Mouse (Mus musculus) forebrain, postnatal 0 days (tissue): Measurements from ENCODE around the gene Fxyd7. TPM values are rescaled to one million over a fixed set of nuclear protein-coding genes. Genes with fewer than 3 reads are reported as not detected.

ENCODE experiments used
- ATAC-seq: fragments of 200-750 bp; cut with Nextera tagmentation; 2 replicates; pipeline ENCODE4 v1.8.0; 2017; ENCODE audit warnings: mild to moderate bottlenecking, moderate library complexity
- DNase-seq: peaks from one replicate; pipeline ENCODE4 v3.0.0-alpha.2; 2015
- H3K27ac ChIP-seq: fragments of 300-500 bp; sonication (generic); 2 replicates; pipeline ENCODE4 v1.5.1; 2014; ENCODE audit warnings: low read depth, mild to moderate bottlenecking, antibody characterized with exemption, low read length, moderate library complexity, mixed read lengths
- H3K27me3 ChIP-seq: fragments of 300-500 bp; sonication (generic); 2 replicates; pipeline ENCODE4 v1.6.1; 2014; ENCODE audit warnings: mild to moderate bottlenecking, low read length, mixed read lengths; ENCODE audit not compliant: insufficient read depth
- H3K36me3 ChIP-seq: fragments of 300-500 bp; sonication (generic); 2 replicates; pipeline ENCODE4 v1.6.1; 2014; ENCODE audit warnings: mild to moderate bottlenecking, moderate library complexity; ENCODE audit not compliant: insufficient read depth
- H3K4me1 ChIP-seq: fragments of 300-500 bp; sonication (generic); 2 replicates; pipeline ENCODE4 v1.6.1; 2014; ENCODE audit warnings: antibody characterized with exemption; ENCODE audit not compliant: insufficient read depth
- H3K4me2 ChIP-seq: fragments of 300-500 bp; sonication (generic); 2 replicates; pipeline ENCODE4 v1.6.1; 2014; ENCODE audit warnings: low read depth, mild to moderate bottlenecking, moderate library complexity
- H3K4me3 ChIP-seq: fragments of 300-500 bp; sonication (generic); 2 replicates; pipeline ENCODE4 v1.5.1; 2014; ENCODE audit warnings: low read depth, low read length, mixed read lengths
- H3K9ac ChIP-seq: fragments of 300-500 bp; sonication (generic); 2 replicates; pipeline ENCODE4 v1.6.1; 2014; ENCODE audit warnings: mild to moderate bottlenecking
- H3K9me3 ChIP-seq: fragments of 300-500 bp; sonication (generic); 2 replicates; pipeline ENCODE4 v1.6.1; 2016; ENCODE audit warnings: low read length
- CTCF ChIP-seq: sonication (generic); IDR thresholded peaks from 2 replicates; pipeline ENCODE4 v1.5.1; 2016; ENCODE audit warnings: antibody characterized with exemption, control low read depth, low read depth
- whole genome bisulfite sequencing: fragments of 180-500 bp; shearing (Covaris S2); extraction: QIAGEN DNeasy Blood & Tissue Kit; methylation state at CpG from one replicate; pipeline ENCODE4 v1.1.7; 2014; 5-methylcytosine and 5-hydroxymethylcytosine counted together
- polyA plus RNA-seq: library from polyadenylated mRNA; unstranded; fragments of >200 nt; fragmentation: Nextera tagmentation; extraction: Ambion mirVana; gene quantifications from 2 replicates; pipeline ENCODE4 v1.2.1, GENCODE M21; 2015
- total RNA-seq: library from RNA; depleted of rRNA; stranded (reverse); fragments of >200 nt; gene quantifications from 2 replicates; pipeline ENCODE4 v1.2.3, GENCODE M21; 2014

Fxyd7 gene
- total and polyA plus RNA-seq, 2 experiments from 2014 or later: 92.0 to 231 TPM

GRCm38 (mm10) chr7:31034789-31035188, 16.5 kb downstream of the Fxyd7 start:
- no peaks in the 10 kb centered on the region for H3K27me3 ChIP-seq
- ATAC-seq: no peak
- no peaks in the 10 kb centered on the region for H3K36me3 ChIP-seq
- no peaks in the 10 kb centered on the region for H3K4me1 ChIP-seq
- H3K27ac ChIP-seq: no peak overlapping the region
- H3K9ac ChIP-seq: no peak overlapping the region
- H3K4me3 ChIP-seq: no peak overlapping the region
- DNase-seq: no peak
- H3K4me2 ChIP-seq: no peak overlapping the region
- no peak for TF ChIP-seq CTCF
- no peaks in the 10 kb centered on the region for H3K9me3 ChIP-seq
- WGBS: 69% methylated on average over 11 of the region's 11 CpGs

GRCm38 (mm10) chr7:31033409-31034165, 17.7 kb downstream of the Fxyd7 start:
- ATAC-seq (no peak), DNase-seq (no peak)
- Histone ChIP-seq H3K4me2 (no peak overlapping the region), H3K36me3 (no peaks in the 10 kb centered on the region), H3K27me3 (no peaks in the 10 kb centered on the region), H3K4me3 (no peak overlapping the region), H3K4me1 (no peaks in the 10 kb centered on the region), H3K27ac (no peak overlapping the region), H3K9ac (no peak overlapping the region), H3K9me3 (no peaks in the 10 kb centered on the region)
- WGBS: 75% methylated on average over 9 of the region's 9 CpGs
- TF ChIP-seq CTCF: no peak

- Histone ChIP-seq H3K27ac (no peak overlapping the region), H3K9ac (no peak overlapping the region), H3K4me2 (no peak overlapping the region), H3K36me3 (no peaks in the 10 kb centered on the region), H3K4me1 (no peaks in the 10 kb centered on the region), H3K4me3 (no peak overlapping the region), H3K27me3 (no peaks in the 10 kb centered on the region), H3K9me3 (no peaks in the 10 kb centered on the region)
- 81% methylated on average over 7 of the region's 7 CpGs for WGBS
- no peak for TF ChIP-seq CTCF
- DNase-seq (no peak), ATAC-seq (no peak)
Observed at GRCm38 (mm10) chr7:31031731-31032130, 19.5 kb downstream of the Fxyd7 start.

- no peaks in the 10 kb centered on the region for H3K27me3 ChIP-seq
- H3K36me3 ChIP-seq: no peaks in the 10 kb centered on the region
- no peak overlapping the region for H3K27ac ChIP-seq
- no peak for ATAC-seq
- no peaks in the 10 kb centered on the region for H3K4me1 ChIP-seq
- WGBS: 76% methylated on average over 2 of the region's 2 CpGs
- no peak overlapping the region for H3K9ac ChIP-seq
- no peak overlapping the region for H3K4me2 ChIP-seq
- H3K9me3 ChIP-seq: no peaks in the 10 kb centered on the region
- DNase-seq: no peak
- H3K4me3 ChIP-seq: no peak overlapping the region
- no peak for TF ChIP-seq CTCF
Observed at GRCm38 (mm10) chr7:31030717-31031116, 20.6 kb downstream of the Fxyd7 start.

GRCm38 (mm10) chr7:31028609-31029008, 22.7 kb downstream of the Fxyd7 start:
- ATAC-seq (no peak), DNase-seq (no peak)
- Histone ChIP-seq H3K27me3 (no peaks in the 10 kb centered on the region), H3K27ac (no peak overlapping the region), H3K4me2 (no peak overlapping the region), H3K36me3 (no peaks in the 10 kb centered on the region), H3K9ac (no peak overlapping the region), H3K9me3 (no peaks in the 10 kb centered on the region), H3K4me3 (no peak overlapping the region), H3K4me1 (no peaks in the 10 kb centered on the region)
- TF ChIP-seq CTCF: no peak
- 71% methylated on average over 8 of the region's 8 CpGs for WGBS

- ATAC-seq: peak; percentile 59; the same call in 1 of the 2 replicates
Observed at GRCm38 (mm10) chr7:31017104-31017901, 34.0 kb downstream of the Fxyd7 start.

GRCm38 (mm10) chr7:31012971-31013370, 38.3 kb downstream of the Fxyd7 start:
- no peak for TF ChIP-seq CTCF
- Histone ChIP-seq H3K4me2 (no peak overlapping the region), H3K27me3 (no peaks in the 10 kb centered on the region), H3K4me3 (no peak overlapping the region), H3K9me3 (no peaks in the 10 kb centered on the region), H3K9ac (no peak overlapping the region), H3K27ac (no peak overlapping the region), H3K36me3 (no peaks in the 10 kb centered on the region), H3K4me1 (no peaks in the 10 kb centered on the region)
- 73% methylated on average over 5 of the region's 5 CpGs for WGBS
- ATAC-seq (no peak), DNase-seq (no peak)

More at GRCm38 (mm10) chr7:31017104-31017901, 34.0 kb downstream of the Fxyd7 start:
- Histone ChIP-seq H3K9me3 (no peaks in the 10 kb centered on the region), H3K4me2 (no peak overlapping the region), H3K27me3 (no peaks in the 10 kb centered on the region), H3K36me3 (no peaks in the 10 kb centered on the region), H3K27ac (no peak overlapping the region), H3K4me3 (no peak overlapping the region), H3K4me1 (no peaks in the 10 kb centered on the region), H3K9ac (no peak overlapping the region)
- peak; percentile 50 for DNase-seq
- no peak for TF ChIP-seq CTCF
- 38% methylated on average over 10 of the region's 10 CpGs for WGBS
